Mouse (Mus musculus): ENCODE measurements at regions not wholly inside any gene's neighbourhood (a gene's known extent, or its start where the extent isn't known, plus 50 kb on each side); places are given as distances from the start of the nearest gene placed in this dataset.

GRCm38 (mm10) chr10:117446776-117447175 lies 67.0 kb upstream of the Cpsf6 start:
- Histone ChIP-seq H3K9me3 (no peaks in the 10 kb centered on the region), H3K4me1 (no peaks in the 10 kb centered on the region), H3K4me3 (no peak overlapping the region), H3K27ac (no peak overlapping the region), H3K4me2 (replicated peaks) (no peak overlapping the region), H3K36me3 (no peaks in the 10 kb centered on the region), H3K9ac (no peak overlapping the region), H3K27me3 (replicated peaks) (no peaks in the 10 kb centered on the region)
- no peak for ATAC-seq (ENCODE audit: low FRiP score, low read depth)
- 82% methylated on average over 7 of the region's 7 CpGs for WGBS

- no peak for ATAC-seq (ENCODE audit: low FRiP score, low read depth)
Observed at GRCm38 (mm10) chr10:117445801-117446490, 66.1 kb upstream of the Cpsf6 start.

GRCm38 (mm10) chr10:117445181-117445790 lies 65.5 kb upstream of the Cpsf6 start:
- Histone ChIP-seq H3K36me3 (no peaks in the 10 kb centered on the region), H3K27ac (no peak overlapping the region), H3K4me3 (no peak overlapping the region), H3K9me3 (no peaks in the 10 kb centered on the region), H3K9ac (no peak overlapping the region), H3K4me1 (peaks cover 6% of the 10 kb centered on the region), H3K27me3 (replicated peaks) (no peaks in the 10 kb centered on the region), H3K4me2 (replicated peaks) (no peak overlapping the region)
- 80% methylated on average over 6 of the region's 6 CpGs for WGBS
- ATAC-seq (ENCODE audit: low FRiP score, low read depth) = no peak

More at GRCm38 (mm10) chr10:117445801-117446490, 66.1 kb upstream of the Cpsf6 start:
- H3K27ac ChIP-seq = no peak overlapping the region
- no peaks in the 10 kb centered on the region for H3K27me3 ChIP-seq (replicated peaks)
- H3K9ac ChIP-seq = no peak overlapping the region
- H3K4me1 ChIP-seq = peaks cover 6% of the 10 kb centered on the region
- H3K9me3 ChIP-seq = no peaks in the 10 kb centered on the region
- H3K4me3 ChIP-seq = no peak overlapping the region
- no peaks in the 10 kb centered on the region for H3K36me3 ChIP-seq
- WGBS = 88% methylated on average over 15 of the region's 15 CpGs
- H3K4me2 ChIP-seq (replicated peaks) = no peak overlapping the region

GRCm38 (mm10) chr10:117444761-117445160 lies 64.9 kb upstream of the Cpsf6 start:
- Histone ChIP-seq H3K27ac (no peak overlapping the region), H3K4me1 (peaks cover 6% of the 10 kb centered on the region), H3K36me3 (no peaks in the 10 kb centered on the region), H3K4me2 (replicated peaks) (no peak overlapping the region), H3K9me3 (0 out of 2 replicates have a peak, but pooled peaks cover 4% of the 10 kb centered on the region), H3K27me3 (replicated peaks) (no peaks in the 10 kb centered on the region), H3K9ac (no peak overlapping the region), H3K4me3 (no peak overlapping the region)
- no peak for ATAC-seq (ENCODE audit: low FRiP score, low read depth)
- 85% methylated on average over 10 of the region's 10 CpGs for WGBS

- H3K27ac ChIP-seq = no peak overlapping the region
- H3K9me3 ChIP-seq = 0 out of 2 replicates have a peak, but pooled peaks cover 5% of the 10 kb centered on the region
- peaks cover 6% of the 10 kb centered on the region for H3K4me1 ChIP-seq
- WGBS = 90% methylated on average over 4 of the region's 4 CpGs
- H3K36me3 ChIP-seq = no peaks in the 10 kb centered on the region
- no peak for ATAC-seq (ENCODE audit: low FRiP score, low read depth)
- H3K27me3 ChIP-seq (replicated peaks) = no peaks in the 10 kb centered on the region
- no peak overlapping the region for H3K4me3 ChIP-seq
- no peak overlapping the region for H3K9ac ChIP-seq
- H3K4me2 ChIP-seq (replicated peaks) = no peak overlapping the region
Observed at GRCm38 (mm10) chr10:117443426-117444350, 63.9 kb upstream of the Cpsf6 start.

- no peak overlapping the region for H3K27ac ChIP-seq
- ATAC-seq (ENCODE audit: low FRiP score, low read depth) = no peak
- WGBS = 89% methylated on average over 17 of the region's 17 CpGs
Observed at GRCm38 (mm10) chr10:117441979-117442803, 62.4 kb upstream of the Cpsf6 start.

GRCm38 (mm10) chr10:117441121-117441978 lies 61.5 kb upstream of the Cpsf6 start:
- H3K27me3 ChIP-seq (replicated peaks) = no peaks in the 10 kb centered on the region
- no peak for ATAC-seq (ENCODE audit: low FRiP score, low read depth)
- WGBS = 19% methylated on average over 24 of the region's 24 CpGs
- no peak overlapping the region for H3K27ac ChIP-seq
- H3K36me3 ChIP-seq = no peaks in the 10 kb centered on the region
- no peak overlapping the region for H3K9ac ChIP-seq
- peak overlapping the region; percentile 52 for H3K4me2 ChIP-seq (replicated peaks)
- H3K4me1 ChIP-seq = peaks cover 6% of the 10 kb centered on the region
- H3K4me3 ChIP-seq = no peak overlapping the region
- H3K9me3 ChIP-seq = 0 out of 2 replicates have a peak, but pooled peaks cover 5% of the 10 kb centered on the region

More at GRCm38 (mm10) chr10:117441979-117442803, 62.4 kb upstream of the Cpsf6 start:
- Histone ChIP-seq H3K9me3 (0 out of 2 replicates have a peak, but pooled peaks cover 5% of the 10 kb centered on the region), H3K27me3 (replicated peaks) (no peaks in the 10 kb centered on the region), H3K9ac (no peak overlapping the region), H3K36me3 (no peaks in the 10 kb centered on the region), H3K4me3 (no peak overlapping the region), H3K4me2 (replicated peaks) (no peak overlapping the region; the same call in 1 of the 2 replicates), H3K4me1 (peaks cover 6% of the 10 kb centered on the region)

GRCm38 (mm10) chr10:117440225-117440976 lies 60.6 kb upstream of the Cpsf6 start:
- no peaks in the 10 kb centered on the region for H3K36me3 ChIP-seq
- 92% methylated on average over 9 of the region's 9 CpGs for WGBS

GRCm38 (mm10) chr10:117439206-117440110 lies 59.6 kb upstream of the Cpsf6 start:
- Histone ChIP-seq H3K9me3 (0 out of 2 replicates have a peak, but pooled peaks cover 5% of the 10 kb centered on the region), H3K27ac (no peak overlapping the region), H3K4me2 (replicated peaks) (no peak overlapping the region), H3K36me3 (no peaks in the 10 kb centered on the region), H3K27me3 (replicated peaks) (no peaks in the 10 kb centered on the region), H3K4me3 (no peak overlapping the region), H3K4me1 (peaks cover 10% of the 10 kb centered on the region), H3K9ac (no peak overlapping the region)
- no peak for ATAC-seq (ENCODE audit: low FRiP score, low read depth)
- 95% methylated on average over 3 of the region's 3 CpGs for WGBS

More at GRCm38 (mm10) chr10:117440225-117440976, 60.6 kb upstream of the Cpsf6 start:
- ATAC-seq (ENCODE audit: low FRiP score, low read depth) = no peak
- no peak overlapping the region for H3K9ac ChIP-seq
- H3K9me3 ChIP-seq = 0 out of 2 replicates have a peak, but pooled peaks cover 5% of the 10 kb centered on the region
- peaks cover 6% of the 10 kb centered on the region for H3K4me1 ChIP-seq
- no peak overlapping the region for H3K4me2 ChIP-seq (replicated peaks)
- H3K27me3 ChIP-seq (replicated peaks) = no peaks in the 10 kb centered on the region
- no peak overlapping the region for H3K4me3 ChIP-seq
- H3K27ac ChIP-seq = no peak overlapping the region

Data from neural tube, embryonic 12.5 days (tissue).